Mouse (Mus musculus): ENCODE measurements around the gene Rcc2.

DNA sequence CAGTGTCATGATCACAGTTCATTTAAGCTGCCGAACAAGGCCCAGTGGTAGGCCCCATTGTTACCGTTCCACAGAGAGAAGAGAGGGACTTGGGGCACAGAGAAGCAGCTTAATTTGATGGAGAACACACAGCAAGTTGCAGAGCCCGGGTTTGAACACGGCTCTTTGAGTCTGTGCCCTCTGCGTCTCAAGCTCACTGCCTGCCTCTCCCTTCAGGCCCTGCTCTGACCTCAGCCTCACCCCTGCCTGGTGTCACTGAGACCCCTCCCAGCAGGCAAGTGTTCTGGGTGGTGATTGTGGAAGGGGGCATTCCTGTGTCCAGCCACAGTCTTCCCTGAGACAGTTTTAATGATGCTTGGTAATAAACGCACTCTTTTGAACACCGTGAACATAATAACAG lies 5.2 kb upstream of the Rcc2 start:
- TF ChIP-seq CTCF (conservative IDR thresholded peaks at IDR 0.05; ENCODE audit: low read length) (no peak), NANOG (IDR thresholded peaks at IDR 0.05; ENCODE audit: borderline replicate concordance, low read length) (no peak), POU5F1 (IDR thresholded peaks at IDR 0.05; ENCODE audit: borderline replicate concordance, low read length) (no peak)
